Mouse (Mus musculus) left cerebral cortex, postnatal 36 days (tissue): ENCODE results near the gene Trim45. TPM values are rescaled to one million over a fixed set of nuclear protein-coding genes. Genes with fewer than 3 reads are reported as not detected.

Experiments
- DNase-seq, 2 experiments: peaks; one replicate each; pipeline ENCODE4 v3.0.0; 2021 to 2022; ENCODE audit warnings: low spot score in 2 of 2, mixed read lengths in 1 of 2
- intact Hi-C: fragments of 180-260 bp; cut with DNase I; formaldehyde crosslinking; loops from one replicate; pipeline ENCODE4 v1.15.1; 2025
- total RNA-seq, 2 experiments: library from RNA; stranded (reverse); gene quantifications; 2 replicates each; pipeline ENCODE4 v1.2.3; 2021

The Trim45 gene
- total RNA-seq, 2 experiments from 2014 or later, result 9.3 to 11.6 TPM

- intact Hi-C loops, result no loop called here
- DNase-seq, result no peak
Observed at GRCm38 (mm10) chr3:100924065-100924732, 2.2 kb downstream of the Trim45 start.

- intact Hi-C loops, result no loop called here
- no peak for DNase-seq
Observed at GRCm38 (mm10) chr3:100925176-100925575, 3.2 kb downstream of the Trim45 start.

- intact Hi-C loops, result no loop called here
- no peak for DNase-seq
Observed at GRCm38 (mm10) chr3:100931332-100932076, 9.5 kb downstream of the Trim45 start.

GRCm38 (mm10) chr3:100932077-100932944 lies 10.3 kb downstream of the Trim45 start:
- intact Hi-C loops, result no loop called here
- no peak for DNase-seq

- intact Hi-C loops, result no loop called here
- no peak for DNase-seq
Observed at GRCm38 (mm10) chr3:100935521-100935920, 13.5 kb downstream of the Trim45 start.

GRCm38 (mm10) chr3:100936201-100936600 lies 14.2 kb downstream of the Trim45 start:
- no peak for DNase-seq
- intact Hi-C loops, result no loop called here

GRCm38 (mm10) chr3:100938211-100938610 lies 16.2 kb downstream of the Trim45 start:
- no peak for DNase-seq
- intact Hi-C loops, result no loop called here

- no peak for DNase-seq
- intact Hi-C loops, result no loop called here
Observed at GRCm38 (mm10) chr3:100940496-100941037, 18.6 kb downstream of the Trim45 start.

- intact Hi-C loops, result no loop called here
- no peak for DNase-seq
Observed at GRCm38 (mm10) chr3:100947286-100947685, 25.3 kb downstream of the Trim45 start.

GRCm38 (mm10) chr3:100951531-100951930 lies 29.5 kb downstream of the Trim45 start:
- DNase-seq, result no peak
- intact Hi-C loops, result no loop called here

GRCm38 (mm10) chr3:100954616-100955015 lies 32.6 kb downstream of the Trim45 start:
- DNase-seq, result no peak
- intact Hi-C loops, result no loop called here

- intact Hi-C loops, result no loop called here
- DNase-seq, result no peak
Observed at GRCm38 (mm10) chr3:100961007-100961406, 39.0 kb downstream of the Trim45 start.

GRCm38 (mm10) chr3:100961501-100961900 lies 39.5 kb downstream of the Trim45 start:
- intact Hi-C loops, result no loop called here
- no peak for DNase-seq

- peak; percentile 49 to 54 for DNase-seq
- intact Hi-C loops, result no loop called here
Observed at GRCm38 (mm10) chr3:100963849-100964542, 42.0 kb downstream of the Trim45 start.

- intact Hi-C loops, result no loop called here
Observed at GRCm38 (mm10) chr3:100969176-100969917, 47.3 kb downstream of the Trim45 start, which contains the start of gene Ttf2. TSS of gene Ttf2 (minus strand) at chr3:100969663.

GRCm38 (mm10) chr3:100973906-100974305 lies 51.9 kb downstream of the Trim45 start:
- DNase-seq, result no peak
- intact Hi-C loops, result loop anchor here (1.0 to 10.0 kb wide), 4 partner anchors 188 to 841 kb away; no protein-coding TSS in a partner anchor

More at GRCm38 (mm10) chr3:100969176-100969917, 47.3 kb downstream of the Trim45 start, which contains the start of gene Ttf2:
- DNase-seq, result peak; percentile 84 to 87

- intact Hi-C loops, result loop anchor here (10.0 kb wide), 1 partner anchor 836 kb away; no protein-coding TSS in a partner anchor
- no peak for DNase-seq
Observed at GRCm38 (mm10) chr3:100979290-100979689, 57.3 kb downstream of the Trim45 start.
